Mouse (Mus musculus) MEL (cell line): ENCODE data around the gene Ticam1.

ENCODE experiments used
- CTCF ChIP-seq, 3 experiments: IDR thresholded peaks in 2 of 3; conservative IDR thresholded peaks in 1 of 3; 2 replicates each; pipeline ENCODE4 v1.5.1; 2011 to 2012; ENCODE audit warnings: low read length in 3 of 3, low read depth in 2 of 3, mild to moderate bottlenecking in 2 of 3, improper control_type of control experiment in 1 of 3, inconsistent platforms in 1 of 3, mixed read lengths in 1 of 3, moderate library complexity in 1 of 3; ENCODE audit not compliant: control insufficient read depth in 1 of 3, insufficient read depth in 1 of 3, poor library complexity in 1 of 3, severe bottlenecking in 1 of 3
- GATA1 ChIP-seq: IDR thresholded peaks from 2 replicates; pipeline ENCODE4 v1.6.1; 2011; ENCODE audit warnings: low read depth, low read length, improper control_type of control experiment
- KAT2A ChIP-seq: conservative IDR thresholded peaks from 2 replicates; pipeline ENCODE4 v1.6.1; 2012; ENCODE audit warnings: low read depth, low read length, improper control_type of control experiment, inconsistent platforms
- MEF2A ChIP-seq: IDR thresholded peaks from 2 replicates; pipeline ENCODE4 v1.6.1; 2014; ENCODE audit warnings: low read depth, mild to moderate bottlenecking, inconsistent platforms, low read length, improper control_type of control experiment; ENCODE audit not compliant: poor library complexity, insufficient replicate concordance, severe bottlenecking; ENCODE audit errors: extremely low read depth
- MYC ChIP-seq: IDR thresholded peaks from 2 replicates; pipeline ENCODE4 v1.6.1; 2011; ENCODE audit warnings: low read depth, mild to moderate bottlenecking, low read length, improper control_type of control experiment, moderate library complexity
- NRF1 ChIP-seq: IDR thresholded peaks from 2 replicates; pipeline ENCODE4 v1.6.1; 2014; ENCODE audit warnings: low read depth, mild to moderate bottlenecking, inconsistent platforms, low read length, improper control_type of control experiment, moderate library complexity; ENCODE audit not compliant: poor library complexity, insufficient read depth, severe bottlenecking
- POLR2A ChIP-seq, 2 experiments: IDR thresholded peaks; 2 replicates each; pipeline ENCODE4 v1.6.1; 2011 to 2012; ENCODE audit warnings: low read length in 2 of 2, mild to moderate bottlenecking in 2 of 2, control low read depth in 1 of 2, improper control_type of control experiment in 1 of 2, low read depth in 1 of 2, moderate library complexity in 1 of 2; ENCODE audit not compliant: control insufficient read depth in 1 of 2, insufficient read depth in 1 of 2, poor library complexity in 1 of 2
- RAD21 ChIP-seq: IDR thresholded peaks from 2 replicates; pipeline ENCODE4 v1.6.1; 2011; ENCODE audit warnings: mild to moderate bottlenecking, low read depth, low read length, improper control_type of control experiment
- SMC3 ChIP-seq: IDR thresholded peaks from 2 replicates; pipeline ENCODE4 v1.6.1; 2011; ENCODE audit warnings: low read depth, low read length, improper control_type of control experiment
- TAL1 ChIP-seq: IDR thresholded peaks from 2 replicates; pipeline ENCODE4 v1.6.1; 2012; ENCODE audit warnings: mild to moderate bottlenecking, inconsistent platforms, low read length, moderate library complexity, mixed read lengths
- UBTF ChIP-seq: IDR thresholded peaks from 2 replicates; pipeline ENCODE4 v1.6.1; 2012; ENCODE audit warnings: low read depth, mild to moderate bottlenecking, inconsistent platforms, low read length, improper control_type of control experiment, moderate library complexity, borderline replicate concordance; ENCODE audit not compliant: insufficient read depth
- ZC3H11A ChIP-seq: IDR thresholded peaks from 2 replicates; pipeline ENCODE4 v1.6.1; 2012; ENCODE audit warnings: low read depth, mild to moderate bottlenecking, inconsistent platforms, low read length, improper control_type of control experiment
- ZMIZ1 ChIP-seq: IDR thresholded peaks from 2 replicates; pipeline ENCODE4 v1.6.1; 2012; ENCODE audit warnings: low read depth, mild to moderate bottlenecking, inconsistent platforms, low read length, improper control_type of control experiment, moderate library complexity

- no peak for TF ChIP-seq ZC3H11A
- TF ChIP-seq CTCF (IDR thresholded peaks at IDR 0.05 in 2 of 3, conservative IDR thresholded peaks at IDR 0.05 in 1 of 3; ENCODE audit: control insufficient read depth in 1 of 3, insufficient read depth in 1 of 3, low read depth in 2 of 3, low read length in 3 of 3, poor library complexity in 1 of 3, severe bottlenecking in 1 of 3), result no peak
- no peak for TF ChIP-seq ZMIZ1
- no peak for TF ChIP-seq SMC3
- TF ChIP-seq MEF2A, result no peak
- no peak for TF ChIP-seq KAT2A
- TF ChIP-seq GATA1, result no peak
- no peak for TF ChIP-seq NRF1
- no peak for TF ChIP-seq RAD21
- TF ChIP-seq UBTF, result no peak
- TF ChIP-seq POLR2A (IDR thresholded peaks at IDR 0.05; ENCODE audit: control insufficient read depth in 1 of 2, insufficient read depth in 1 of 2, low read depth in 1 of 2, low read length in 2 of 2, poor library complexity in 1 of 2), result 0 out of 4 replicates have a peak, but pooled peaks of 1 of the 2 experiments have one; percentile 22
- no peak for TF ChIP-seq MYC
- TF ChIP-seq TAL1, result no peak
Measured at GRCm38 (mm10) chr17:56309191-56309945, 32.8 kb upstream of the Ticam1 start.
